Mouse (Mus musculus): ENCODE results near the gene Tanc2.

DNA sequence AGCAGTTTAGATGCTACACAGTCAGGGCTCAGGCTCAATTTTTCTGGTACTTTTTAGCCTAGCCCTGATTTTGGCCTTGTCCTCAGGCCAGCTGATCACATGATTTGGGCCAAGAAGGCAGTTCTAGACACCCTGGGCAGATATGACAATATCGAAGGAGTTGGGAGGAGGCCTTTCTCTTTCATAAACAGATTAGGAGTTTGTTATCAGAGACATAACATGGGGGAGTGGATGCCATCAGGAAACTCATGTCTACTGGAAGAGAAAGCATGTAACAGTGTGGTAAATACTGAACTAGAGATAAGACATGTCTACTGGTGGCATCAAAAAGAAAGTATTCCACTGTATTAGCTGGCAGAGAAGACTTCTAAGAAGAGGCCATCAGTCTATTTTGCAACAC, 295.8 kb downstream of the Tanc2 start:
- TF ChIP-seq POLR2A (IDR thresholded peaks at IDR 0.05; ENCODE audit: borderline replicate concordance, insufficient read depth, low read length) = no peak
- TF ChIP-seq CTCF (IDR thresholded peaks at IDR 0.05; ENCODE audit: borderline replicate concordance, insufficient read depth, low read depth, low read length) = no peak
